Mouse (Mus musculus) kidney, adult 2 months (tissue): ENCODE measurements around the gene Cd82.

Experiments used
- CTCF ChIP-seq: fragments of 200-500 bp; conservative IDR thresholded peaks from 2 replicates; pipeline ENCODE4 v1.5.1; 2011; ENCODE audit warnings: low read depth, mild to moderate bottlenecking, control low read depth, low read length, moderate library complexity, mixed read lengths; ENCODE audit not compliant: insufficient read depth, insufficient read length
- POLR2A ChIP-seq: fragments of 200-500 bp; IDR thresholded peaks from one replicate; pipeline ENCODE4 v1.6.1; 2011; ENCODE audit warnings: low read depth, low read length, control low read depth

DNA sequence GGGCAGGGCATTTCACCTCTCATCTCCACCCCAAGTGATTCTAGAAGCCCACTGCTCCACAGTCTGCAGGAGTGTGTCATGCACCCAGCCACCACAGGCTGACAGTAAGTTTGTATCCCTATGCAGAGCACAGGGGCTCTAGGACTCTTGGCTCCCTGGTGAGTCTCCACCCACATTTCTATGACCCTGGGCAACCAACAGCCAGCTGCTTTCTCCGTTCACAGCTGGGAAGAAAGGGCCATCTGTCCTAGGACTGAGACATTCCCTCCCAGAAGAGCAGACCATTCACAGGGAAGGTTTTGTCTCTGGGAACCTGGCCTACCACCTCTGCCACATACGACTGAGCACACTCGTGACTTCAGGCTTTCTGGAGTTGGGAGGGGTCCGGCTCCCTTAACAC is 37.1 kb downstream of the Cd82 start:
- TF ChIP-seq POLR2A (no peak), CTCF (no peak)
